Mouse (Mus musculus) fibroblast of lung, adult 2 months (primary cell): ENCODE results near the gene Yy1.

ENCODE experiments used
- DNase-seq: peaks from one replicate; pipeline ENCODE4 v3.0.0-alpha.2; 2011; ENCODE audit warnings: low read depth

The Yy1 gene

DNA sequence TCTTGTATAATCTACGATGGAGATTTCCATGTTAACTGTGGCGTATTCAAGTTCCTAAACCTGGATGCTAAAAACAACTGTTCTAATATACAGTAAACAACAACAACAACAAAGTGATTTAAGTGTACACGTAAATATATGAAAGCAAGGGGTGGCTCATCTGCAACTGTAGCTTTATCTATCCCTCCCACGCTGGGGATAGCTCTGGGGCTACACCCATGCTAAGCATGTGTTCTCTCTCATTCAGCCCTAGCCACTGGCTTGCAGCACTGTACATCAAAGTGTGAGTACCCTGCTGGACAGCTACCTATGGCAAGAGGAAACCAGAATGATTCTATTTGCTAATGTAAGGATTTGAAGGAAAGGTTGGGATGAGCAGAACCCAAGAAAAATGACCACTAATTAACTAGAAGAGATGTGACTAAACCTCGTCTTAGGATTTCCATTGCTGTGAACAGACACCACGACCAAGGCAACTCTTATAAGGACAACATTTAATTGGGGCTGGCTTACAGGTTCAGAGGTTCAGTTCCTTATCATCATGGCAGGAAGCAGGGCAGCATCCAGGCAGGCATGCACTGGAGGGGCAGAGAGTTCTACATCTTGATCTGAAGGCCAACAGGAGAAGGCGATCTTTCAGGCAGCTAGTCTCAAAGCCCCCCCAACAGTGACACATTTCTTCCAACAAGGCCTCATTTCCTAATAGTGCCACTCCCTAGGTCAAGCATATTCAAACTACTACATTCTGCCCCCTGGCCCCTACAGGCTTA, 12.5 kb upstream of the Yy1 start:
- DNase-seq: no peak

- no peak for DNase-seq
Measured at GRCm38 (mm10) chr12:108785161-108785560, 7.6 kb upstream of the Yy1 start.

GRCm38 (mm10) chr12:108787329-108787728, 5.4 kb upstream of the Yy1 start:
- DNase-seq: no peak

DNA sequence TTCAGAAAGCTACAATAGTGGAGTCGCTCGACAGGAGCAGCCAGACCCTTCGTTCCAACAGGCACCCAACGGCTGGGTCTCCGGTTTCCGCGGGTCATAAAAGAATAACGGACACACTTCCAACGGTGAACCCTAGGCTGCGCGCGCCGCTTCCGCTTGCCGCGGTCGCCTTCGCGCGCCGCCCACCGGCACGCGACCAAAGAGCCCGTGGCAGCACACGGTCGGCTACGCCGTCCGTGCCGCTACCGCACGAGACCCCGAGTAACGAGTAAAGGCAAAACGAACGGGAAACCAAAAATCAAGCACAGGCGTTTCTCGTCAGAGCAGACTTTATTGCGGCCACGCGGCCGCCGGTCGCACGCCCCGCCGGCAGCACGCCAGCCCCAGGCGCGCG, 624 bp upstream of the Yy1 start:
- DNase-seq: peak; percentile 40

DNA sequence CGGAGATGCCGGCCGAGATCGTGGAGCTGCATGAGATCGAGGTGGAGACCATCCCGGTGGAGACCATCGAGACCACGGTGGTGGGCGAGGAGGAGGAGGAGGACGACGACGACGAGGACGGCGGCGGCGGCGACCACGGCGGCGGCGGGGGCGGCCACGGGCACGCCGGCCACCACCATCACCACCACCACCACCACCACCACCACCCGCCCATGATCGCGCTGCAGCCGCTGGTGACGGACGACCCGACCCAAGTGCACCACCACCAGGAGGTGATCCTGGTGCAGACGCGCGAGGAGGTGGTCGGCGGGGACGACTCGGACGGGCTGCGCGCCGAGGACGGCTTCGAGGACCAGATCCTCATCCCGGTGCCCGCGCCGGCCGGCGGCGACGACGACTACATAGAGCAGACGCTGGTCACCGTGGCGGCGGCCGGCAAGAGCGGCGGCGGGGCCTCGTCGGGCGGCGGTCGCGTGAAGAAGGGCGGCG, 724 bp downstream of the Yy1 start:
- no peak for DNase-seq

DNA sequence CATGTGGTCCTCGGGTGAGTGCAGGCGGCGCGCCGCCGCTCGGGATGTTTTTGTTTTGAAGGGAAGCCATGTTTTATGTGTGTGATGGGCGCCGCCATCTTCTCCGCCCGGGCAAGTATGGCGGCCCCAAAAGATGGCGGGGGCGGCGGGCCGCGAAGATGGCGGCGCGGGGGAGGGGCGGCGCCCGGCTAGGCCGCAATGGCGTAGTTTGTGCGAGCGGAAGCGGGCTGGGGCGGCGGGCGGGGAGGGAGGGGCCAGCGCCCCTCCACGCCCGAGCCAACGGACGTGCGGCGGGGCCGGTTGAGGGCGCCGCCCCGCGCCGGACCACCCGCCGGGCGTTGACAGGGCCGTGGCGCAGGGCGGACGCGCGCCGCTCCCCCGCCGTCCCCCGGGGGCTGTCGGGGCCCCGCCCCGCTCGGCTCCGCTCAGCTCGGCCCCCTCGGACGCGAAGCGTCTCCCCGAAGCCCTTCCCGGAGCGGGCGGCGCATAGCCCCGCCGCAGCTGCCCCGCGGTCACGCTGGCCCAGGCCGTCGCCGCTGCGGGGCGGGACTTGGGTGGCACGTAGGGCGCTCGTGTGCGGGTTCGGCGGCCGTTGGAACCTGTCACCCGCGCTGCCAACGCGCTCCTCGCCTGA, 1.4 kb downstream of the Yy1 start:
- DNase-seq: peak; percentile 32

DNA sequence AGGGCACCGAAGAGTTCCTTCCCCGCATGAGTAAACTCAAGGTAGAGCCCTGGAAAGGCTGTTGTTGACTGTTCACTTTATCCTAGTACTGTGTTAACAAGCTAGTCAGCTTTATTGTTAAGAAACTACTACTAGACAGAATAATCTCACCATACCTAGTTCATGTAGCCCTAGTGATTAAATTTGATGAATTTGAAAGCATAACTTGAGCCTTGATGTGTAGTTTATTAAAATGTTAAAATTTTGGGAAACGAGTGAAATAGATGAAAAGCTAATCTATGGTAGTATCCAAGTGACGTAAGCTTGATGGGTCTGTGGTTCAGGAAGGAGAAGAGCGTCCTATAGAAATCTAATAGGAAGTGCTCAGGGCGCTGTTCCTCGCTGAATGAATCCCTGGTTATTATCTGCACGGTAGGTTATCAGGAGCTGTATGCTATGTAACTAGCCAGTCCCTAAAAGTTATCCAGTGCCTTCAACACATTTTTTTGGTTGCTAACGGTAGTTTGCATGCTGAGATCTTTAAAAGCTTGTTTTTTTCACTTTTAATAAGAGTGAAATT, 2.3 kb downstream of the Yy1 start:
- DNase-seq: no peak

GRCm38 (mm10) chr12:108801613-108802012, 8.8 kb downstream of the Yy1 start:
- DNase-seq: no peak

DNA sequence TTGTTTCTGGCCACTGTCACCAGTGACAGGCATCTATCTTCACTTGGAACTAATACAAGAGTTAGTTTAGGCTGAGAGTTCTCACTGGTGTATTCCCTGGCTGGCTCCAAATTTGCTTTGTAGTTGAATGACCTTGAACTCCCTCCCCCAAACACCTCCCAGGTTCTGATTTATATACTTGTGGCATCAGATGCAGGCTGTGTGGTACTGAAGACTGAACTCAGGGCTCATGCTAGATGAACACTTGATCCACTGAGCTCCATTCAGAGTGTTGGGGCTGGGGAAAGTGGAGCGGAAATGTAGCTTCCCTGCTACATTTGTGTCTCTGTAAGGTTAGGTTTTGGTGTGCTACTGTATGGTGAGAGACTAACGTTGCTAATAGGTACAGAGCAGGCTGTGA, 11.6 kb downstream of the Yy1 start:
- DNase-seq: no peak

DNA sequence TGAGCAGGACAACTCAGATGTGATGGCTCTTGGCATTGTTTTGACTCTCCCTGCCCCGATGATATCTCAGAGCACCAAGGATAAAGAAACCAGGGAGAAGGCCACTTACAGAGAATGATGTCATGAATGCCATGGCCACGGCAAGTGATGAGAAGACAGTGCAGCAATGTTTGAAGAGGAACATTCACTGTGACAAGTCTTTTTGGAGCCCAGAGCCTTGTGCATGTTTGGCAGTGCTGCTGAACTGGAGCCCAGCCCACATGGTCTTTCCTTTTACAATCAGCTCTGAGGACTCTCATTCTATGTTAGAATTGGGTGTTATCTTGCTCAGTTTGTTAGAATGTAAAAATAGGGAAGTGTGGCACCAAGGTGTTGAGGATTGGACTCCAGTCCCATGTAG, 15.7 kb downstream of the Yy1 start:
- no peak for DNase-seq

DNA sequence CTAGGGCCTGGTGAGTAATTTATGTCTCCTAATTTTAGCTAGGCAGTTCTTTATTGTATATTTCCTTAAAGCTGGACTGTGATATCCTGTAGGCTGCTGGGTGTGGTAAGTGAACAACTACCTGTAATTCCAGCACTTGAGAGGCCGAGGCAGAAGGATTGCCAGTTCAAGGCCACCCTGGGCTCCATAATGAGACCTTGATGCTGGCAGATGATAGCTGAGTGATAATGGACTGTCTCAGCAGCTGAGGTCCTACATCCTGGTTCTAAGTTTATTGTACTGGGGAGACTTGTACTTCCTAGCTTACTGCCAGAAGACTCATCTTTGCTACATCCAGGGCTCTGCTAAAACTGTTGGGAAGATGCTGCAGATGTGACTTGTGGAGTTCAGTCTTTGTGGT, 17.0 kb downstream of the Yy1 start:
- no peak for DNase-seq

DNA sequence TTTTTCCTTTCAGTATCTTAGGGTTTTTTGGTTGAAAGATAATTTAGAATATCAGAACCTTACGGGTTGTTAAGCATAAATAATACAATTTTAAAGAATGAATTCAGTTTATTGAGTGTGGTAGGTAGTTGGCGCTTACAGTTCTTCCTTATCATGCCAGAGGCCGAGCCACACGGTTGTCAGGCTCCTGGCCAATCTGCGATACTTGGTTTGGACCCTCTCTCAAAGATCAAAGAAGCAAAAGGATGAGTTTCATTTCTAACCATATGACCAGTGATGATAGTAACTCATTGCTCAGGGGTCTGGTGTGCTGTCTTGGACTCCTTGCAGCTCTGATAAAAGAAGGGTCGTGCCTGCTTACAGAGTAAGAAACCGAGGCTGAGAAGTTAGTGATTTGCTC, 17.5 kb downstream of the Yy1 start:
- no peak for DNase-seq

GRCm38 (mm10) chr12:108811133-108811532, 18.4 kb downstream of the Yy1 start:
- peak; percentile 38 for DNase-seq

DNA sequence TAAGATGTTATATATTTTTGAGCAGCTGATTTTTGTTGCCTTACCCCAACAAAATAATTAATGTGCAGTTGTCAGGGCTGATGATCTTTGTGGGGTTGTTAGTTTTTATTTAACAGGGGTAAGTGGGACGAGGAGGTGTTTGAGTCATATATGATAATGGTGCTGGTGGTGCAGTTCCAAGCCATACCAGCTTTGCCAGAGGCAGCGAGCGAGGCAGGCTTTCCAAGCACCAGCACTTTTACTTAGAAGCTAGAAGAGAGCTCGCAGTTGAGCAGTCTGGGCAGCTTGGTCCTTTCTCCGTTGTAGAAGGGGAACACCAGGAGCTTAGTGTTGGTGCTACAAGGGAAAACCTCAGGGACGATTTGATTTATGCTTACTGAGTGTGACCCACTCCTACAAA, 19.7 kb downstream of the Yy1 start:
- no peak for DNase-seq

DNA sequence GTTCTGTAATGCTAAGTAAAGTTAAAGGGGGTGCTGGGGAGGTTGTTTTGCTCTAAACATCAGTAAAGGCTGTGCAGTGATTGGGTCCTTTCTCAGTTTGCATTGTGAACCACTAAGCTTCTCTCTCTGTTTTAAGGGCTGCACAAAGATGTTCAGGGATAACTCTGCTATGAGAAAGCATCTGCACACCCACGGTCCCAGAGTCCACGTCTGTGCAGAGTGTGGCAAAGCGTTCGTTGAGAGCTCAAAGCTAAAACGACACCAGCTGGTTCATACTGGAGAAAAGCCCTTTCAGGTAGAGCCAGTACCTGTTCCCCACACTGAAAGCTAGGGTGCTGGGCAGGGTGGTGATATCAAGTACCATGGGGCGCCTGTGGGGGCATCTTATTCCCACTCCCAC, 21.7 kb downstream of the Yy1 start:
- DNase-seq: no peak

DNA sequence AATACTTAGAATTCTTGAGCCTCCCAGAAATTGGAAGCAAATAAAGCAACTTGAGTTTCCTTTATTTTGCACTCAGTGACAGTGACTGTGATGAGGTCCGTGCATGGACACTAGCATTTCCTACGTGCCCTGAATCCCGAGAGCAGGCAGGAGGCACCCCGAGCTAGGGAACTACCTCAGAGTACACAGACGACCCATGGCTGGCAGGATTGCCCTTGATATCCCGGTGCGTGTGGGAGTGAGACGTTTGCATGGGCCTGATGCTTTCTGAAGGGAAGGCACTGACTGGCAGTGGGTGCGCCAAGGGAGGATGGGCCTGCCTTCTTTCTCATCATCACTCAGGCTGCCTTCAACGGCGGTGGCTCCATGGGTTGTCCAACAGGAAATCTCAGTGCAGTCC, 23.8 kb downstream of the Yy1 start:
- no peak for DNase-seq

DNA sequence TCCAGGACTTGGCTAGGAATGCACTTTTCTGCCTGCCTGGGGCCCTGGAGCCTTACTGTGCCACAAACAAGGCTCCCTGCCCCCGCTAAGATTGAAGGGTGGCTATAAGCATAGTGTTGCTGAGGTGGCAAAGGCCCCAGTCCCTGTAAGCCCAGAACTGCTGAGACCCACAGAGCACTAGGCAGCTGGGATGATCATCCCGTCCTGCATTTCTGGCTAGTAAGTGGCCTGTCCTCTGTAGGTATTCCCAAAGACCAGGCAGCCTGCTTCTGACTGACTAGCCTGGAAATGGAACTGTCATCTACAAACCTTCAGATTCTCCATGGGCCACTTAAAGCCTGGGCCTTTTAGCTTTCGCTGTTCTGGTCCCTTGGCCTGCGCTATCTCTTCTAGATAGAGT, 27.7 kb downstream of the Yy1 start:
- no peak for DNase-seq

- no peak for DNase-seq
Measured at GRCm38 (mm10) chr12:108823036-108823435, 30.3 kb downstream of the Yy1 start.

DNA sequence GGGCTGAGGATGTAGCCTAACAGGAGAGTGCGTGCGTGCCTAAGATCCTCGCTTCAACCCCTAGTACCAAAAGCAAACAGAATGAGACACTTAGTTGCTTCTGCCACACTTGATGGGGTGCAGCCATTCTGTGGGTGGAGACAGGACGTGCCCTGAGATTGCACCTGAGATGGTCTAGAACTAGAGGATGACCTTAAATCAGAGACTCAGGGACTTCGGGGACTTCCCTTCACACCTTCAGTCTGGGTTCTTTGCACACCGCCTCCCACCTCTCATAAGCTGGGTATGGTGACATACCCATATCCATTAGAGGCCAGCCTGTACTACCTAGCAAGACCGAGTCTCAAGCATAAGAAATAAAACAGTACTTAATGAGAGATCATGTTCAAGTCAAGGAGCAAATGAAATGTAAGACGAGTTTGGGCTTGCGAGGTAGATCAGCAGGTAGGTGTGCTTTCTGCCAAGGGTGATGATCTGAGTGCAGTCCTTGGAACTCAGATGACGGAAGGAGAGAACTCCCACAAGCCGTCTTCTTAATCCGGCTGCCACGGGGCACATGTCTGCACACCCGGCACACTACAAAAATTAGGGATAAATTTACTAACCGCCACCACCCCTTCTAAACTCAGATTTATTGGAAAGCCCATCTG, 31.6 kb downstream of the Yy1 start:
- DNase-seq: no peak

GRCm38 (mm10) chr12:108825561-108826224, 32.9 kb downstream of the Yy1 start:
- DNase-seq: no peak

GRCm38 (mm10) chr12:108826282-108826957, 33.6 kb downstream of the Yy1 start:
- DNase-seq: no peak
